In the genomic region with DNA sequence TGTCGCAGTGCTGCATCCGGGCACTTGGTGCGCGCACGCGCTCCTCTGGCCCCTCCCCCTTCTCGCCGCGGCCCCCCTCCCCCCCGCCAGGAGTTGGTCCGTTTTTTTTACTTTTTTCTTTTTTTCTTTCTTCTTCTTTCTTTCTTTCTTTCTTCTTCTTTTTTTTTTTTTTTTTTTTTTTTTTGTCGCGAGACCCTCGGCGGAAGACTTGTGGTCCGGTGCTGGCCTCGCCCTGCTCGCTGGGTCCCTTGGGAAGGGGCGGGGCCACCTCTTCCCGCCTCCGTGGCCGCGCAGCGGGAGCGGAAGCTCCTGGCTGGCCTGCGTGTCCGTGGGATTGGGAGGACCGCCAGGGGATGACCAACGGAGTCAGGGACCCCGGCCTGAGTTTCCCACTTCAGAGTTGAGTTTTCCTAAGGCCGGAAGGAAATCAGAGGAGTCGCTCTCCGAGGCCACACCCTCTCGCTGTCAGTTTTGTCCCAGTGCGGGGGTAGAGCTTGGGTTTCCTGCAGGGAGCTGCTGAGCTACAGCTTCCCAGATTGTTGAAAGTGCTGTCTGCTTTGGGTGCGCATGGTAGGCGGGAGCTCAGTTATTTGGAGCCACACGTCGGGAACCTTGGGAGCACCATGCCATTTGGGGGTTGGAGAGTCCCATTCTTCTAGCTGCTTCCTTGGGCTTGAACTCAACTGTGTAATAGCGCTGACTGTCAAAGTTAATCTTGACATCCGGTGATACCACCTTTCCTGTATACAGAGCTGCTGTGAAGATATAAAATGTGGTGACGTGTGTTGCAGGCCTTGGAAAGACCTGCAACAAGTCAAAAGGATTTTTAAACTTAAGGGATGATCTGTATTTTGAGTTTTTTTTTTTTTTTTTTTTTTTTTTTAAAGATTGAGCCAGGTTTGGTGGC, we compare ENCODE assay signal across 8 mouse cellular contexts. TPM values are rescaled to one million over a fixed set of nuclear protein-coding genes. Genes with fewer than 3 reads are reported as not detected.
DNase-seq lines count a peak whose midpoint lies in the region; ATAC-seq and TF ChIP-seq lines count a peak whose summit lies in the region.

No protein-coding gene starts in this region.

- WGBS in heart, embryonic 12.5 days: under 1% methylated on average over 28 of the region's 42 CpGs
- WGBS in kidney, postnatal 0 days: under 1% methylated on average over 38 of the region's 42 CpGs
- 1% methylated on average over 41 of the region's 42 CpGs for WGBS in liver, embryonic 12.5 days (ENCODE audit: insufficient replicate concordance)
- WGBS in stomach, embryonic 16.5 days: under 1% methylated on average over 42 of the region's 42 CpGs

- H3K36me3 ChIP-seq in erythroblast, embryonic 14.5 days (ENCODE audit: control insufficient read depth): peaks cover 45% of the 10 kb centered on the region
- peaks cover 37% of the 10 kb centered on the region for H3K36me3 ChIP-seq in heart, embryonic 12.5 days
- H3K36me3 ChIP-seq in kidney, postnatal 0 days (ENCODE audit: insufficient read depth, low read length): peaks cover 32% of the 10 kb centered on the region
- H3K36me3 ChIP-seq in liver, embryonic 12.5 days: peaks cover 43% of the 10 kb centered on the region
- peaks cover 21% of the 10 kb centered on the region for H3K36me3 ChIP-seq in stomach, embryonic 16.5 days (ENCODE audit: control insufficient read depth, insufficient read depth, low read length)

- peak overlapping the region; percentile 96 for H3K27ac ChIP-seq in brown adipose tissue, adult 24 weeks (replicated peaks; ENCODE audit: low read depth, low read length)
- H3K27ac ChIP-seq in heart, embryonic 12.5 days (ENCODE audit: poor library complexity, severe bottlenecking): peak overlapping the region; percentile 97
- H3K27ac ChIP-seq in kidney, postnatal 0 days: peak overlapping the region; percentile 98
- H3K27ac ChIP-seq in liver, embryonic 12.5 days: peak overlapping the region; percentile 93
- H3K27ac ChIP-seq in stomach, embryonic 16.5 days (ENCODE audit: low read length): peak overlapping the region; percentile 94

- H3K9me3 ChIP-seq in erythroblast, embryonic 14.5 days (ENCODE audit: control insufficient read depth, low read length): no peaks in the 10 kb centered on the region
- H3K9me3 ChIP-seq in heart, embryonic 12.5 days (replicated peaks): no peaks in the 10 kb centered on the region
- H3K9me3 ChIP-seq in kidney, postnatal 0 days (replicated peaks; ENCODE audit: low read length): no peaks in the 10 kb centered on the region
- H3K9me3 ChIP-seq in liver, embryonic 12.5 days (replicated peaks): no peaks in the 10 kb centered on the region
- H3K9me3 ChIP-seq in stomach, embryonic 16.5 days (replicated peaks; ENCODE audit: control insufficient read depth, low read length): no peaks in the 10 kb centered on the region

- peak overlapping the region; percentile 87 for H3K4me2 ChIP-seq in heart, embryonic 12.5 days
- H3K4me2 ChIP-seq in kidney, postnatal 0 days (ENCODE audit: low read length): peak overlapping the region; percentile 67
- H3K4me2 ChIP-seq in liver, embryonic 12.5 days: peak overlapping the region; percentile 81
- peak overlapping the region; percentile 82 for H3K4me2 ChIP-seq in stomach, embryonic 16.5 days (ENCODE audit: low read depth, low read length)

- H3K4me3 ChIP-seq in brown adipose tissue, adult 24 weeks (ENCODE audit: insufficient read depth, low read depth, low read length): peak overlapping the region; percentile 99
- peak overlapping the region; percentile 97 for H3K4me3 ChIP-seq in erythroblast, embryonic 14.5 days (replicated peaks)
- H3K4me3 ChIP-seq in heart, embryonic 12.5 days: peak overlapping the region; percentile 93
- peak overlapping the region; percentile 98 for H3K4me3 ChIP-seq in kidney, postnatal 0 days (replicated peaks; ENCODE audit: low read depth, low read length)
- H3K4me3 ChIP-seq in liver, embryonic 12.5 days: peak overlapping the region; percentile 85
- peak overlapping the region; percentile 94 for H3K4me3 ChIP-seq in stomach, embryonic 16.5 days (replicated peaks; ENCODE audit: low read length)

- H3K27me3 ChIP-seq in erythroblast, embryonic 14.5 days (ENCODE audit: control insufficient read depth): no peaks in the 10 kb centered on the region
- no peaks in the 10 kb centered on the region for H3K27me3 ChIP-seq in heart, embryonic 12.5 days (replicated peaks)
- no peaks in the 10 kb centered on the region for H3K27me3 ChIP-seq in kidney, postnatal 0 days (ENCODE audit: insufficient read depth, low read length)
- H3K27me3 ChIP-seq in liver, embryonic 12.5 days (replicated peaks): no peaks in the 10 kb centered on the region
- H3K27me3 ChIP-seq in stomach, embryonic 16.5 days (ENCODE audit: control insufficient read depth, insufficient read depth, low read length): no peaks in the 10 kb centered on the region

- no peak for TF ChIP-seq CTCF in kidney, postnatal 0 days (IDR thresholded peaks at IDR 0.05; ENCODE audit: low read depth)

- peak overlapping the region; percentile 99 for H3K9ac ChIP-seq in heart, embryonic 12.5 days
- H3K9ac ChIP-seq in kidney, postnatal 0 days (ENCODE audit: low read depth, low read length): peak overlapping the region; percentile 98
- H3K9ac ChIP-seq in liver, embryonic 12.5 days: peak overlapping the region; percentile 92
- H3K9ac ChIP-seq in stomach, embryonic 16.5 days (ENCODE audit: low read length): peak overlapping the region; percentile 98

- peak; percentile 87 for DNase-seq in kidney, postnatal 0 days (ENCODE audit: low spot score)
- DNase-seq in natural killer cell, adult 2 months (ENCODE audit: low spot score in 2 of 2): peak; percentile 29 to 37

- peaks cover 4% of the 10 kb centered on the region; the same call in 1 of the 2 replicates for H3K4me1 ChIP-seq in brown adipose tissue, adult 24 weeks (ENCODE audit: control insufficient read depth, insufficient read depth, insufficient read length, low read length)
- peaks cover 42% of the 10 kb centered on the region for H3K4me1 ChIP-seq in erythroblast, embryonic 14.5 days (ENCODE audit: control insufficient read depth)
- peaks cover 20% of the 10 kb centered on the region for H3K4me1 ChIP-seq in heart, embryonic 12.5 days (replicated peaks)
- H3K4me1 ChIP-seq in kidney, postnatal 0 days (replicated peaks; ENCODE audit: insufficient read depth, low read length): no peaks in the 10 kb centered on the region; the same call in none of the 2 replicates
- H3K4me1 ChIP-seq in liver, embryonic 12.5 days: peaks cover 37% of the 10 kb centered on the region
- H3K4me1 ChIP-seq in stomach, embryonic 16.5 days (ENCODE audit: control insufficient read depth, insufficient read depth, low read length): peaks cover 16% of the 10 kb centered on the region

- peak; percentile 58 for ATAC-seq in CD4-positive, CD25-positive, alpha-beta regulatory T cell, adult 4 months
- ATAC-seq in heart, embryonic 12.5 days (ENCODE audit: insufficient number of reproducible peaks, low FRiP score): peak; percentile 63; the same call in 1 of the 2 replicates
- peak; percentile 55 for ATAC-seq in kidney, postnatal 0 days (replicated peaks; ENCODE audit: low FRiP score, low read depth)
- peak; percentile 36; the same call in 1 of the 2 replicates for ATAC-seq in liver, embryonic 12.5 days
- peak; percentile 49; the same call in 1 of the 2 replicates for ATAC-seq in stomach, embryonic 16.5 days (ENCODE audit: insufficient read depth, low FRiP score)

RNA-seq across cellular contexts. Expression of a gene that starts 0.9 kb away (rescaled TPM):
- 10 to 100 TPM; 59.4 to 88.7 TPM for polyA plus RNA-seq in CD4-positive, CD25-positive, alpha-beta regulatory T cell, adult 4 months (2017; shearing (Covaris generic))
- 250 and 260 TPM in 2 replicates for polyA plus RNA-seq in brown adipose tissue, adult 24 weeks (2012; ENCODE audit: insufficient read depth, insufficient read length, missing spikeins)
- 39.4 and 42.2 TPM in 2 replicates for polyA plus RNA-seq in erythroblast, embryonic 14.5 days (2012)
- polyA plus RNA-seq in heart, embryonic 12.5 days (2016; fragmentation: Nextera tagmentation; extraction: Ambion mirVana): 331 and 335 TPM in 2 replicates
- polyA plus RNA-seq in kidney, postnatal 0 days (2015; fragmentation: Nextera tagmentation; extraction: Ambion mirVana): 262 and 271 TPM in 2 replicates
- polyA plus RNA-seq in liver, embryonic 12.5 days (2016; fragmentation: Nextera tagmentation; extraction: Ambion mirVana): 217 and 225 TPM in 2 replicates
- polyA plus RNA-seq in stomach, embryonic 16.5 days (2015; fragmentation: Nextera tagmentation; extraction: Ambion mirVana): 204 and 234 TPM in 2 replicates

RNA-seq across cellular contexts. Expression of a gene that starts 21.6 kb away (rescaled TPM):
- polyA plus RNA-seq in CD4-positive, CD25-positive, alpha-beta regulatory T cell, adult 4 months (2017; shearing (Covaris generic)): 1 to 10 TPM; 2.5 to 4.3 TPM
- polyA plus RNA-seq in brown adipose tissue, adult 24 weeks (2012; ENCODE audit: insufficient read depth, insufficient read length, missing spikeins): 20.2 and 23.7 TPM in 2 replicates
- polyA plus RNA-seq in erythroblast, embryonic 14.5 days (2012): 0.21 and 0.28 TPM in 2 replicates
- 8.3 and 10.0 TPM in 2 replicates for polyA plus RNA-seq in heart, embryonic 12.5 days (2016; fragmentation: Nextera tagmentation; extraction: Ambion mirVana)
- polyA plus RNA-seq in kidney, postnatal 0 days (2015; fragmentation: Nextera tagmentation; extraction: Ambion mirVana): 11.7 and 13.0 TPM in 2 replicates
- 3.9 and 5.1 TPM in 2 replicates for polyA plus RNA-seq in liver, embryonic 12.5 days (2016; fragmentation: Nextera tagmentation; extraction: Ambion mirVana)
- 10.7 and 11.7 TPM in 2 replicates for polyA plus RNA-seq in stomach, embryonic 16.5 days (2015; fragmentation: Nextera tagmentation; extraction: Ambion mirVana)

RNA-seq across cellular contexts. Expression of a gene that starts 25.5 kb away (rescaled TPM):
- polyA plus RNA-seq in CD4-positive, CD25-positive, alpha-beta regulatory T cell, adult 4 months (2017; shearing (Covaris generic)): 100 to 1,000 TPM; 247 to 260 TPM
- polyA plus RNA-seq in brown adipose tissue, adult 24 weeks (2012; ENCODE audit: insufficient read depth, insufficient read length, missing spikeins): 0.79 and 3.6 TPM in 2 replicates
- polyA plus RNA-seq in erythroblast, embryonic 14.5 days (2012): 0.19 and 0.25 TPM in 2 replicates
- polyA plus RNA-seq in heart, embryonic 12.5 days (2016; fragmentation: Nextera tagmentation; extraction: Ambion mirVana): 28.3 and 31.1 TPM in 2 replicates
- polyA plus RNA-seq in kidney, postnatal 0 days (2015; fragmentation: Nextera tagmentation; extraction: Ambion mirVana): 77.5 and 85.2 TPM in 2 replicates
- 32.9 and 33.8 TPM in 2 replicates for polyA plus RNA-seq in liver, embryonic 12.5 days (2016; fragmentation: Nextera tagmentation; extraction: Ambion mirVana)
- 179 and 188 TPM in 2 replicates for polyA plus RNA-seq in stomach, embryonic 16.5 days (2015; fragmentation: Nextera tagmentation; extraction: Ambion mirVana)

RNA-seq across cellular contexts. Expression of a gene that starts 35.6 kb away (rescaled TPM):
- not detected for polyA plus RNA-seq in CD4-positive, CD25-positive, alpha-beta regulatory T cell, adult 4 months (2017; shearing (Covaris generic))
- 0.48 and 2.6 TPM in 2 replicates for polyA plus RNA-seq in brown adipose tissue, adult 24 weeks (2012; ENCODE audit: insufficient read depth, insufficient read length, missing spikeins)
- 0.02 TPM in 1 of 2 replicates, not detected in the other for polyA plus RNA-seq in erythroblast, embryonic 14.5 days (2012)
- polyA plus RNA-seq in heart, embryonic 12.5 days (2016; fragmentation: Nextera tagmentation; extraction: Ambion mirVana): 0.86 and 1.2 TPM in 2 replicates
- 0.11 TPM in 1 of 2 replicates, not detected in the other for polyA plus RNA-seq in kidney, postnatal 0 days (2015; fragmentation: Nextera tagmentation; extraction: Ambion mirVana)
- not detected in 2 replicates for polyA plus RNA-seq in liver, embryonic 12.5 days (2016; fragmentation: Nextera tagmentation; extraction: Ambion mirVana)
- polyA plus RNA-seq in stomach, embryonic 16.5 days (2015; fragmentation: Nextera tagmentation; extraction: Ambion mirVana): 0.39 and 1.9 TPM in 2 replicates

RNA-seq across cellular contexts. Expression of a gene that starts 38.3 kb away (rescaled TPM):
- polyA plus RNA-seq in CD4-positive, CD25-positive, alpha-beta regulatory T cell, adult 4 months (2017; shearing (Covaris generic)): not detected
- polyA plus RNA-seq in brown adipose tissue, adult 24 weeks (2012; ENCODE audit: insufficient read depth, insufficient read length, missing spikeins): 0.79 TPM in 1 of 2 replicates, not detected in the other
- 0.04 TPM in 1 of 2 replicates, not detected in the other for polyA plus RNA-seq in erythroblast, embryonic 14.5 days (2012)
- 0.59 and 0.96 TPM in 2 replicates for polyA plus RNA-seq in heart, embryonic 12.5 days (2016; fragmentation: Nextera tagmentation; extraction: Ambion mirVana)
- polyA plus RNA-seq in kidney, postnatal 0 days (2015; fragmentation: Nextera tagmentation; extraction: Ambion mirVana): 125 and 139 TPM in 2 replicates
- 4.0 and 4.4 TPM in 2 replicates for polyA plus RNA-seq in liver, embryonic 12.5 days (2016; fragmentation: Nextera tagmentation; extraction: Ambion mirVana)
- 63.8 and 78.8 TPM in 2 replicates for polyA plus RNA-seq in stomach, embryonic 16.5 days (2015; fragmentation: Nextera tagmentation; extraction: Ambion mirVana)

Comparison
In these comparisons a context has a peak if more than half of its experiments do, and no peak if none do; other contexts are left out.
1. Peak in every context shown above with its lines: DNase-seq, ATAC-seq, H3K4me3 ChIP-seq and H3K27ac ChIP-seq.